Mouse (Mus musculus) adrenal gland, adult 18-20 months (tissue): ENCODE results near the gene Cfap57. TPM values are rescaled to one million over a fixed set of nuclear protein-coding genes. Genes with fewer than 3 reads are reported as not detected.

Source experiments
- DNase-seq, 2 experiments: peaks; one replicate each; pipeline ENCODE4 v3.0.0; 2021 to 2022; ENCODE audit warnings: low spot score in 2 of 2
- long read RNA-seq, 2 experiments: library from polyadenylated mRNA; stranded (forward); transcript quantifications; one replicate each; pipeline ENCODE4 v2.0.0; 2021
- total RNA-seq, 2 experiments: library from RNA; stranded (reverse); gene quantifications; 1 replicate in 1 of 2; 2 replicates in 1 of 2; pipeline ENCODE4 v1.2.3; 2021

The Cfap57 gene
- not detected for total RNA-seq
- long read RNA-seq, experiment 1, partial matches to known transcripts: 0 of 1 reads
- long read RNA-seq, experiment 1, other reads (novel, unspliced or antisense): 1 of 1 reads
- long read RNA-seq, experiment 2: 0 reads

- peak; percentile 82 to 85 for DNase-seq
These were observed at the start of gene Cfap57, which contains the start of gene Ebna1bp2 for GRCm38 (mm10) chr4:118620279-118620966. Gene Cfap57 (minus strand): TSS chr4:118620777. Gene Ebna1bp2 (plus strand): TSS chr4:118620799.

- no peak for DNase-seq
These were observed 38.1 kb upstream of the Cfap57 start, which contains the start of gene Olfr62 for GRCm38 (mm10) chr4:118658652-118659051. Gene Olfr62 (plus strand): TSS chr4:118658952.

- DNase-seq: peak; percentile 42 to 46
These were observed 24.7 kb upstream of the Cfap57 start for GRCm38 (mm10) chr4:118645234-118645633.

GRCm38 (mm10) chr4:118642346-118643190, 22.0 kb upstream of the Cfap57 start:
- DNase-seq: no peak

GRCm38 (mm10) chr4:118630261-118630660, 9.7 kb upstream of the Cfap57 start:
- DNase-seq: no peak

GRCm38 (mm10) chr4:118621781-118622180, 1.2 kb upstream of the Cfap57 start:
- no peak for DNase-seq

GRCm38 (mm10) chr4:118620967-118621320, 367 bp upstream of the Cfap57 start:
- DNase-seq: no peak

- no peak for DNase-seq
These were observed 5.2 kb downstream of the Cfap57 start for GRCm38 (mm10) chr4:118615412-118615811.

- DNase-seq: peak; percentile 24 to 39
These were observed 8.0 kb downstream of the Cfap57 start for GRCm38 (mm10) chr4:118612619-118613018.

GRCm38 (mm10) chr4:118609836-118610235, 10.7 kb downstream of the Cfap57 start:
- DNase-seq: no peak

GRCm38 (mm10) chr4:118604065-118604464, 16.5 kb downstream of the Cfap57 start:
- DNase-seq: no peak

GRCm38 (mm10) chr4:118589733-118590130, 30.8 kb downstream of the Cfap57 start:
- DNase-seq: no peak

GRCm38 (mm10) chr4:118589053-118589732, 31.4 kb downstream of the Cfap57 start:
- DNase-seq: no peak

GRCm38 (mm10) chr4:118582629-118583028, 37.9 kb downstream of the Cfap57 start:
- no peak for DNase-seq

GRCm38 (mm10) chr4:118581508-118581907, 39.1 kb downstream of the Cfap57 start:
- no peak for DNase-seq

- DNase-seq: peak in 1 of 2 experiments; percentile 27
These were observed 41.3 kb downstream of the Cfap57 start for GRCm38 (mm10) chr4:118579313-118579712.

- DNase-seq: peak; percentile 72 to 76
These were observed 44.5 kb downstream of the Cfap57 start for GRCm38 (mm10) chr4:118576097-118576496.

- DNase-seq: no peak
These were observed 49.1 kb downstream of the Cfap57 start for GRCm38 (mm10) chr4:118571441-118571840.

- DNase-seq: no peak
These were observed 51.3 kb downstream of the Cfap57 start for GRCm38 (mm10) chr4:118569320-118569719.

GRCm38 (mm10) chr4:118568709-118569108, 51.9 kb downstream of the Cfap57 start:
- DNase-seq: no peak

GRCm38 (mm10) chr4:118566161-118566676, 54.4 kb downstream of the Cfap57 start:
- DNase-seq: peak in 1 of 2 experiments; percentile 33
